Mouse (Mus musculus): ENCODE measurements around the gene Ppp4r3b. TPM values are rescaled to one million over a fixed set of nuclear protein-coding genes. Genes with fewer than 3 reads are reported as not detected.

Ppp4r3b gene
- total RNA-seq (2022): 10 to 100 TPM; 19.2 to 31.6 (median 23.7) TPM

- peak; percentile 94 to 97 for DNase-seq (ENCODE audit: low spot score in 2 of 2)
Observed at GRCm38 (mm10) chr11:29172563-29173124, at the start of gene Ppp4r3b. Ppp4r3b (plus strand) TSS chr11:29172890.

GRCm38 (mm10) chr11:29129862-29130384 is 42.8 kb upstream of the Ppp4r3b start:
- no peak for DNase-seq (ENCODE audit: low spot score in 2 of 2)

- peak; percentile 74 to 85 for DNase-seq (ENCODE audit: low spot score in 2 of 2)
Observed at GRCm38 (mm10) chr11:29130385-29131355, 42.0 kb upstream of the Ppp4r3b start, which contains the start of gene Pnpt1. Pnpt1 (plus strand) TSS chr11:29130744.

GRCm38 (mm10) chr11:29140671-29141070 is 32.0 kb upstream of the Ppp4r3b start:
- no peak for DNase-seq (ENCODE audit: low spot score in 2 of 2)

- DNase-seq (ENCODE audit: low spot score in 2 of 2): no peak
Observed at GRCm38 (mm10) chr11:29148901-29149300, 23.8 kb upstream of the Ppp4r3b start.

GRCm38 (mm10) chr11:29163569-29163968 is 9.1 kb upstream of the Ppp4r3b start:
- DNase-seq (ENCODE audit: low spot score in 2 of 2): no peak

GRCm38 (mm10) chr11:29171959-29172391 is 715 bp upstream of the Ppp4r3b start:
- peak; percentile 5 to 24 for DNase-seq (ENCODE audit: low spot score in 2 of 2)

GRCm38 (mm10) chr11:29173125-29173631 is 488 bp downstream of the Ppp4r3b start:
- DNase-seq (ENCODE audit: low spot score in 2 of 2): peak; percentile 25 to 46

- DNase-seq (ENCODE audit: low spot score in 2 of 2): no peak
Observed at GRCm38 (mm10) chr11:29173706-29174436, 1.2 kb downstream of the Ppp4r3b start.

- no peak for DNase-seq (ENCODE audit: low spot score in 2 of 2)
Observed at GRCm38 (mm10) chr11:29179319-29179718, 6.6 kb downstream of the Ppp4r3b start.

- DNase-seq (ENCODE audit: low spot score in 2 of 2): peak; percentile 3 to 6
Observed at GRCm38 (mm10) chr11:29180657-29181056, 8.0 kb downstream of the Ppp4r3b start.

- DNase-seq (ENCODE audit: low spot score in 2 of 2): peak; percentile 3 to 19
Observed at GRCm38 (mm10) chr11:29181751-29182150, 9.1 kb downstream of the Ppp4r3b start.

GRCm38 (mm10) chr11:29188981-29189380 is 16.3 kb downstream of the Ppp4r3b start:
- no peak for DNase-seq (ENCODE audit: low spot score in 2 of 2)

GRCm38 (mm10) chr11:29203653-29204052 is 31.0 kb downstream of the Ppp4r3b start:
- DNase-seq (ENCODE audit: low spot score in 2 of 2): no peak

GRCm38 (mm10) chr11:29209774-29210173 is 37.1 kb downstream of the Ppp4r3b start:
- no peak for DNase-seq (ENCODE audit: low spot score in 2 of 2)

GRCm38 (mm10) chr11:29216196-29216595 is 43.5 kb downstream of the Ppp4r3b start:
- no peak for DNase-seq (ENCODE audit: low spot score in 2 of 2)

- no peak for DNase-seq (ENCODE audit: low spot score in 2 of 2)
Observed at GRCm38 (mm10) chr11:29219055-29219454, 46.4 kb downstream of the Ppp4r3b start.

GRCm38 (mm10) chr11:29222310-29222709 is 49.6 kb downstream of the Ppp4r3b start:
- no peak for DNase-seq (ENCODE audit: low spot score in 2 of 2)

- DNase-seq (ENCODE audit: low spot score in 2 of 2): no peak
Observed at GRCm38 (mm10) chr11:29224754-29225153, 52.1 kb downstream of the Ppp4r3b start.

- DNase-seq (ENCODE audit: low spot score in 2 of 2): no peak
Observed at GRCm38 (mm10) chr11:29228957-29229356, 56.3 kb downstream of the Ppp4r3b start.

GRCm38 (mm10) chr11:29233569-29233968 is 60.9 kb downstream of the Ppp4r3b start:
- no peak for DNase-seq (ENCODE audit: low spot score in 2 of 2)

All from gastrocnemius, adult 8-10 months (tissue).